Mouse (Mus musculus) intestine, embryonic 16.5 days (tissue): ENCODE measurements at regions not wholly inside any gene's neighbourhood (a gene's known extent, or its start where the extent isn't known, plus 50 kb on each side); places are given as distances from the start of the nearest gene placed in this dataset.

Experiments
- ATAC-seq: fragments of 200-750 bp; cut with Nextera tagmentation; 2 replicates; pipeline ENCODE4 v1.8.0; 2017; ENCODE audit warnings: moderate TSS enrichment, moderate library complexity
- H3K27ac ChIP-seq: fragments of 300-500 bp; sonication (generic); 2 replicates; pipeline ENCODE4 v1.5.1; 2014; ENCODE audit warnings: mild to moderate bottlenecking, low read length
- H3K27me3 ChIP-seq: fragments of 300-500 bp; sonication (generic); replicated peaks from 2 replicates; pipeline ENCODE4 v1.6.1; 2014; ENCODE audit warnings: low read length, control low read depth, mixed read lengths; ENCODE audit not compliant: control insufficient read depth, insufficient read depth
- H3K36me3 ChIP-seq: fragments of 300-500 bp; sonication (generic); 2 replicates; pipeline ENCODE4 v1.6.1; 2014; ENCODE audit warnings: low read length, control low read depth; ENCODE audit not compliant: control insufficient read depth, insufficient read depth
- H3K4me1 ChIP-seq: fragments of 300-500 bp; sonication (generic); 2 replicates; pipeline ENCODE4 v1.6.1; 2014; ENCODE audit warnings: low read length, control low read depth, mixed read lengths; ENCODE audit not compliant: control insufficient read depth, insufficient read depth
- H3K4me2 ChIP-seq: fragments of 300-500 bp; sonication (generic); 2 replicates; pipeline ENCODE4 v1.6.1; 2014; ENCODE audit warnings: low read depth, low read length, control low read depth
- H3K4me3 ChIP-seq: fragments of 300-500 bp; sonication (generic); 2 replicates; pipeline ENCODE4 v1.5.1; 2014; ENCODE audit warnings: mild to moderate bottlenecking, low read length
- H3K9ac ChIP-seq: fragments of 300-500 bp; sonication (generic); 2 replicates; pipeline ENCODE4 v1.6.1; 2014; ENCODE audit warnings: low read depth, low read length
- H3K9me3 ChIP-seq: fragments of 300-500 bp; sonication (generic); 2 replicates; pipeline ENCODE4 v1.6.1; 2016; ENCODE audit warnings: low read length, control low read depth; ENCODE audit not compliant: control insufficient read depth
- WGBS: fragments of 180-500 bp; shearing (Covaris S2); extraction: QIAGEN DNeasy Blood & Tissue Kit; methylation state at CpG from one replicate; pipeline ENCODE4 v1.1.7; 2014; 5-methylcytosine and 5-hydroxymethylcytosine counted together

DNA sequence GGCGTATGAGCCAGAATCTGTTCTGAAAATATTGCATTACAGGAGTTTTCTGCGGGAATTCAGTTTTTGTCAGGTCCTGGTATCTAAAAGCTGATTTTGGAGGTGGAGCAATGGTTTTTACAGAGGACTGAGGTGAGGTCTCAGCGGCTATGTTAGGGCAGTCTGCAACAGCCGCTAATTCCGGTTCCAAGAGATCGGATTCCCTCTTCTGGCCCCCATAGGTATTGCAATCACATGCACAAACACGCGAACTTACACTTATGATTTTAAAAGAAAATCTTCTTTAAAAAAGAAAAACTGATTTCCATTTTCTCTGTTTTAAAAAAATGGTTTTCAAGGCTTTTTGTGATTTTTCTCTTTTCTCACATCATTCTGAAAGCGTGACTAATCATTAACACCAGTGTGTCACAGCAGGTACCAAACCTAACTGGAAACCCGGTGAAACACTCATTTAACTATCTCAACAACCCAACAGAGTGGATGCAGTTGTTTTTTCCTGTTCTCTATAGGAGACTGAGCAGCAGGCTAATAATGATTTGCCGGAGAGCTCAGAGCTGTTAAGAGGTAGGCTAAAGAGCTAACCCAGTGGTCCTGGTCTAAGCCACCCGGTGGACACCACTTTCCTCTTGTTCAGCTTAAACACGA is 149.4 kb upstream of the Mylip start:
- Histone ChIP-seq H3K4me3 (no peak overlapping the region), H3K4me2 (no peak overlapping the region), H3K9me3 (no peaks in the 10 kb centered on the region), H3K9ac (no peak overlapping the region), H3K4me1 (peaks cover 12% of the 10 kb centered on the region; the same call in 1 of the 2 replicates), H3K27me3 (no peaks in the 10 kb centered on the region), H3K27ac (no peak overlapping the region), H3K36me3 (no peaks in the 10 kb centered on the region)
- no peak for ATAC-seq
- 86% methylated on average over 13 of the region's 13 CpGs for WGBS

DNA sequence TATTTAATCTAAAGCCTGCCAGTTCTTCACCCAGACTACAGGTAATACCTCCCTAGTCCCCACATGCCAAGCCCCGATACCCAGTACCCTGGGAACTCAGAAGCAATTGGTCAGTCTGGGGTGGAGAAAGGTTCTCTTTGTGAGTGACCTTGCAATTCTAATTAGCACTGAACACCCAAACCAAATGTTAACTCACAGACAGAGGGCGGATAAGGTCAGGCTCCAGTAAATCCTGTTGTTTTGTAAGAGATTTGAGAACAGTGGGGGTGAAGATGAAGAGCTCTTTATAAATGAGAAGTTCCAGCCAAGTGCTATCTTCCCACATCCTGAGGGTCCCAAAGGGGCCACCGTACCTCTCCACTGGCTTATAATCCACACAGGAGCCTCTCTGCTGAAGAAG is 147.3 kb upstream of the Mylip start:
- no peak overlapping the region for H3K4me3 ChIP-seq
- H3K36me3 ChIP-seq = no peaks in the 10 kb centered on the region
- H3K9me3 ChIP-seq = no peaks in the 10 kb centered on the region
- H3K4me2 ChIP-seq = no peak overlapping the region
- no peak for ATAC-seq
- H3K27me3 ChIP-seq = no peaks in the 10 kb centered on the region
- peaks cover 12% of the 10 kb centered on the region; the same call in 1 of the 2 replicates for H3K4me1 ChIP-seq
- no peak overlapping the region for H3K27ac ChIP-seq
- no peak overlapping the region for H3K9ac ChIP-seq
- 78% methylated on average over 3 of the region's 3 CpGs for WGBS

DNA sequence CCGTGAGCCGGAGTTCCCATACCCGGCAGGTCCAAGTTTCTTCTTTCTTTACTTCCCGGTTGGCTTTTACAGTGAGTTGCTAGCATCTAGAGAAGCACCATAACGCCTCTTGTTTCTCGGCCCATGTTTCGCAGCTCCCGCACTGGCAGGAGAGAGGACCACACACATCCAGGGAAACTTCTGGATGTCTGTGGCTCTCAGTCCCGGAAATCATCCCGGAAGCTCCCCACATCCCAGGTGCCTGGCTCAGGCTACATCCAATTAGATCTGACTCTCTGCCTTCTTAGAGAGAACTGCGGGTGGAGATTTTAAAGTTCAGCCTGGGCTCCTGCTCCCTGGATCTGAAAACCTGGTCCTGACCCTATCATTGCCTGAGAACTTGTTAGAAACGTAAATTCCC is 146.8 kb upstream of the Mylip start:
- WGBS = 76% methylated on average over 12 of the region's 12 CpGs
- no peak for ATAC-seq
- H3K4me3 ChIP-seq = no peak overlapping the region
- peaks cover 12% of the 10 kb centered on the region; the same call in 1 of the 2 replicates for H3K4me1 ChIP-seq
- no peak overlapping the region for H3K27ac ChIP-seq
- no peaks in the 10 kb centered on the region for H3K36me3 ChIP-seq
- no peak overlapping the region for H3K9ac ChIP-seq
- no peaks in the 10 kb centered on the region for H3K27me3 ChIP-seq
- no peak overlapping the region for H3K4me2 ChIP-seq
- H3K9me3 ChIP-seq = no peaks in the 10 kb centered on the region

DNA sequence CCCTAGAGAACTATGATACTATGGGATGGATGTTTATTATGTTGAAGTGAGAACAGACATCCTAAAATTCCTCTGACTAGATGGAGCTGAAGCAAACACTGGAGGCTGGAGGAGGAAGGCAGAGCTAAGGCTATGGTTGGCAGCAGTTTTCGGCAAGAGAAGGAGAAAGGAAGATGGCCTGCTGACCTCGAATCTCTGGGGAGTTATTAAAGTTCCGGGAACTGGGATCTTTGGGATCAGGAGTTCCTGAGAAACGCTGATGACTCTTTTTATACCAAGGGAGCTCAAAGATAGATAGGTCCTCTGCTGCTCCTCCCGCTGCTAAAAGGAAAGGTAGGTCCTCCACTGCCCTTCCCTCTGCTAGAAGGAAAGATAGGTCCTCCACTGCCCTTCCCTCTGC is 143.9 kb upstream of the Mylip start:
- Histone ChIP-seq H3K36me3 (no peaks in the 10 kb centered on the region), H3K4me2 (no peak overlapping the region), H3K27ac (no peak overlapping the region), H3K4me1 (no peaks in the 10 kb centered on the region), H3K4me3 (no peak overlapping the region), H3K9me3 (no peaks in the 10 kb centered on the region), H3K27me3 (no peaks in the 10 kb centered on the region), H3K9ac (no peak overlapping the region)
- 65% methylated on average over 5 of the region's 5 CpGs for WGBS
- no peak for ATAC-seq

DNA sequence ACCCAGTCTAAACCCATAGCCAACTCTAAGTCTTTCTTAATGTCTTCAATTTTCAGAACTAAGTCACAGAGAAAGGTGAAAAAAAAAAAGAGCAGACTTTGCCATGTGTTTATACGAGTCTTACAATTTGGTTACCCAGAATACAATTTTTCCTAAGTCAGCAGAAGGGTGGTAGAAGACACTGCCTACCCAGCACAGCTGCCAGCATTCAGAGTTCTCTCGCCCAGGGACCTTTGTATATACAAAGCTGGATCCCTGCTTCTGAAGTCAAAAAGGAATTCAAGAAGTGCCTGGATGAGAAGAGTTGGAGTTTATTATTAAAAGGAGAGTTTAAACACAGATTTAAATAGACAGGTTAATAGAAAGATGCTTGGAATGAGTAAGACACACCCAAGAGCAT is 143.2 kb upstream of the Mylip start:
- H3K4me3 ChIP-seq = no peak overlapping the region
- WGBS = 49% methylated on average over 2 of the region's 2 CpGs

DNA sequence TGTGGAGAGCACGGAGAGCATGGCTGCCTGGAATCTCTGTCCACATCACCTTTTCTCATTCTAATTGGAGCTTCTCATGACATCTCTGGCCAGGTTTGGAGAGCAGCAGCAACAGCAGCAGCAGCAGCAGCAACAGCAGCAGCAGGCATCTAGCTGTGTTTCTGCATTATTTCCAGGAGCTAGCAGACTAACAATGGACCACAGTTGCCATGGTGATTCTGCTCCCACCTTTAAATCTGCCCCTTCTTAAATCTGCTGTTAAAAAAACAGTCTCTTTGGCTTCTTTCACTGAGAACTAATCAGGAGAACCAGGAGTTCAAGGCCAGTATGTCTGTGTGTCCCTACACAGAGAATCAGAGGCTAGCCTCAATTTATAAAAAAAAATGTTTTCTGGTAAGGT is 139.5 kb upstream of the Mylip start:
- no peak overlapping the region for H3K4me3 ChIP-seq
- WGBS = 52% methylated on average over 1 of the region's 1 CpGs
- no peak overlapping the region for H3K4me2 ChIP-seq
- H3K9ac ChIP-seq = no peak overlapping the region
- no peaks in the 10 kb centered on the region for H3K27me3 ChIP-seq
- no peak for ATAC-seq
- H3K4me1 ChIP-seq = no peaks in the 10 kb centered on the region
- no peaks in the 10 kb centered on the region for H3K9me3 ChIP-seq
- no peak overlapping the region for H3K27ac ChIP-seq
- no peaks in the 10 kb centered on the region for H3K36me3 ChIP-seq

More for the DNA sequence above, 143.2 kb upstream of the Mylip start:
- H3K9ac ChIP-seq = no peak overlapping the region
- no peaks in the 10 kb centered on the region for H3K36me3 ChIP-seq
- no peak for ATAC-seq
- H3K27ac ChIP-seq = no peak overlapping the region
- H3K4me2 ChIP-seq = no peak overlapping the region
- H3K9me3 ChIP-seq = no peaks in the 10 kb centered on the region
- H3K27me3 ChIP-seq = no peaks in the 10 kb centered on the region
- H3K4me1 ChIP-seq = no peaks in the 10 kb centered on the region

DNA sequence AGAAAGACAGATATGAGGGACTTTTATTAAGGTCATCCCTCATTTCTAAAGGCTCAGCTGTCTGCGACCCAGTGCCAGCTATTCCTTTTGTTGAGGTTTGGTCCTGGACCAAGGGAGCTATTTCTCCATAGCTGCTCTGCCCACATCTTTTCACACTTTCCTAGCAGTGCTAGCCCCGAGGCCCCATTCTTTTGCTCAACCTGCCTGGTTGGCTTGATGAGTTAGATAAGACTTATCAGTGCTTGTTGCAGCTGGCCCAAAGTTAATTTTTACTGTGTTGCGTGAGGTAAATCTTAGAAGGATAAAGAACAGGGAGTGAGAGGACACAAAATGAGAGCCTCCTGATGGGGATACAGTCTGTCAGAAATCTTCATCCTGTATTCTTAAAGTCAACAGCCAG is 138.5 kb upstream of the Mylip start:
- H3K9ac ChIP-seq = no peak overlapping the region
- H3K9me3 ChIP-seq = no peaks in the 10 kb centered on the region
- 42% methylated on average over 3 of the region's 3 CpGs for WGBS
- no peak overlapping the region for H3K4me3 ChIP-seq
- H3K4me1 ChIP-seq = no peaks in the 10 kb centered on the region
- H3K27me3 ChIP-seq = no peaks in the 10 kb centered on the region
- no peak overlapping the region for H3K27ac ChIP-seq
- ATAC-seq = no peak
- no peaks in the 10 kb centered on the region for H3K36me3 ChIP-seq
- H3K4me2 ChIP-seq = no peak overlapping the region

DNA sequence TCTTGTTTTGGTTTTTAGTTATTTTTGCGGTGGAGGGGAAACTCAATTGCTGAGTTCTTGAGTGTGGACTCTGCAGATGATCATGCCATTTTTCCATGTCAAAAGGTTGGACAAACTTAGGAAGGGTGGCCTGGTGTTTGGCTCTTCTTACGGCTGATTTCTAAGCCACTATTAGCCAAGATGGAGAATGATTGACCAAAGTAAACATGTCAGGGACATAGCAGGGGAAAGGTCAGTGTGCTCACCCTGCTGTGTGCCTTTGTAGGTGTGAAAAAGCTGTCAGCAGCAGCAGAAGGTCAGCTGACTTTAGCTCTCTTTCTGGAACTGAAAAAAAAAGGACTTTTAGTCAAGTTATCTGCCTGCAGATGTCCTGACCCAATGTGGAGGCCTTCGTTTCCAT is 137.4 kb upstream of the Mylip start:
- H3K27me3 ChIP-seq = no peaks in the 10 kb centered on the region
- WGBS = 44% methylated on average over 3 of the region's 3 CpGs
- H3K4me3 ChIP-seq = no peak overlapping the region
- H3K36me3 ChIP-seq = no peaks in the 10 kb centered on the region
- H3K4me2 ChIP-seq = no peak overlapping the region
- H3K9ac ChIP-seq = no peak overlapping the region
- ATAC-seq = no peak
- H3K27ac ChIP-seq = no peak overlapping the region
- H3K9me3 ChIP-seq = no peaks in the 10 kb centered on the region
- H3K4me1 ChIP-seq = no peaks in the 10 kb centered on the region

DNA sequence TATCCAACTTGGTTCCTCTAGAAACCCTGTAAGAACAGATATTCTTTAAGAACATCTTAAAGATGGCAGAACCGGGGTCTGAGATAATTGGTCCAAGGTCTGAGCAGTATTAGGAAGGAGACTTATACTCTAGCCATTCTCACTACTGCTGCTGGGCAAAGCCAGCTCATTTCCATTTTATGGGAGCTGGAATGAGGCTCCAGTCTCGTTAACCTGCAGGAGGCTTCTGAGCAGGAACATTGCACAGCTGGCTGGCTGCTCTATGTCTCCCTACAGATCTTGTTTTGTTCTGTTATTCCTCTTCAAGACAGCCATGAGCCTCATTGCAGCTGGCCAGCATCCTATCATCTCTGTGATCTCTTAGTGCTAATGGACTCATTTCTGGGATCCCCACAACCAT is 136.3 kb upstream of the Mylip start:
- Histone ChIP-seq H3K27me3 (no peaks in the 10 kb centered on the region), H3K4me3 (no peak overlapping the region), H3K27ac (no peak overlapping the region), H3K4me1 (no peaks in the 10 kb centered on the region), H3K4me2 (no peak overlapping the region), H3K9ac (no peak overlapping the region), H3K9me3 (no peaks in the 10 kb centered on the region), H3K36me3 (no peaks in the 10 kb centered on the region)
- no peak for ATAC-seq
- 50% methylated on average over 2 of the region's 2 CpGs for WGBS

DNA sequence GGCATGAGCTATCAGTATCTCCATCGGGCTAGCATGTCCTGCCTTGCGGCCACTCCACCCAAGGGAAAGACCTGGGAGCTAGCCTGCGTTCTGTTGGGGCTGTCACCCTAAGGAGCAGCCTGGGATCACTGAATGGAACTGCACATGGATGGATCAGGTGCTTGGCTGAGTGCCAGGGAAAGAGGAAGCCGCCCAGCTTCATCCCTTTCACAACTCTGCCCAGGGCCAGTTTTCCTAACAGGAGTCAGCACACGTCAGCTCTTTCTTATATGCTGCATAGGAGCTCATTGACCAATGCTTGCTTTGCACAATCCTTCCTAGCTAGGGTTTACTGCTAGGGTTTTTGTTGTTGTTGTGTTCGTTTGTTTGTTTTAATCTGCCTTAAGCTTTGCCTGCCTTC is 134.3 kb upstream of the Mylip start:
- Histone ChIP-seq H3K27me3 (no peaks in the 10 kb centered on the region), H3K36me3 (no peaks in the 10 kb centered on the region), H3K9me3 (no peaks in the 10 kb centered on the region), H3K4me2 (no peak overlapping the region), H3K4me1 (no peaks in the 10 kb centered on the region), H3K27ac (no peak overlapping the region), H3K4me3 (no peak overlapping the region), H3K9ac (no peak overlapping the region)
- peak; percentile 56; the same call in 1 of the 2 replicates for ATAC-seq
- 75% methylated on average over 6 of the region's 6 CpGs for WGBS
